Mouse (Mus musculus): ENCODE data around the gene Plcd4. TPM values are rescaled to one million over a fixed set of nuclear protein-coding genes. Genes with fewer than 3 reads are reported as not detected.
A peak's percentile ranks its signal among the peaks of the same experiment; 100 is the strongest.

Gene Plcd4
- polyA plus RNA-seq, 1 experiment: not detected

- no peak overlapping the region for H3K4me3 ChIP-seq (ENCODE audit: insufficient read depth, low read depth, low read length)
- no peaks in the 10 kb centered on the region for H3K4me1 ChIP-seq (ENCODE audit: control insufficient read depth, insufficient read depth, insufficient read length, low read length)
- H3K27ac ChIP-seq (replicated peaks; ENCODE audit: low read depth, low read length): no peak overlapping the region
Observed at GRCm38 (mm10) chr1:74569739-74570719, 27.3 kb downstream of the Plcd4 start.

GRCm38 (mm10) chr1:74582621-74583020 is 39.9 kb downstream of the Plcd4 start:
- H3K27ac ChIP-seq (replicated peaks; ENCODE audit: low read depth, low read length): no peak overlapping the region
- peaks cover 2% of the 10 kb centered on the region; the same call in 1 of the 2 replicates for H3K4me1 ChIP-seq (ENCODE audit: control insufficient read depth, insufficient read depth, insufficient read length, low read length)
- H3K4me3 ChIP-seq (ENCODE audit: insufficient read depth, low read depth, low read length): no peak overlapping the region

GRCm38 (mm10) chr1:74584616-74585398 is 42.1 kb downstream of the Plcd4 start:
- no peak overlapping the region for H3K27ac ChIP-seq (replicated peaks; ENCODE audit: low read depth, low read length)
- H3K4me1 ChIP-seq (ENCODE audit: control insufficient read depth, insufficient read depth, insufficient read length, low read length): peaks cover 4% of the 10 kb centered on the region; the same call in 1 of the 2 replicates
- no peak overlapping the region for H3K4me3 ChIP-seq (ENCODE audit: insufficient read depth, low read depth, low read length)

GRCm38 (mm10) chr1:74587233-74587772 is 44.6 kb downstream of the Plcd4 start:
- Histone ChIP-seq H3K4me3 (ENCODE audit: insufficient read depth, low read depth, low read length) (peak overlapping the region; percentile 70), H3K4me1 (ENCODE audit: control insufficient read depth, insufficient read depth, insufficient read length, low read length) (peaks cover 4% of the 10 kb centered on the region; the same call in 1 of the 2 replicates), H3K27ac (replicated peaks; ENCODE audit: low read depth, low read length) (peak overlapping the region; percentile 52)

GRCm38 (mm10) chr1:74587773-74588445 is 45.2 kb downstream of the Plcd4 start, which contains the start of the genes Zfp142 and Bcs1l:
Gene Zfp142 (minus strand): TSS chr1:74588246.
Gene Bcs1l (plus strand): TSS chr1:74588289.
- Histone ChIP-seq H3K27ac (replicated peaks; ENCODE audit: low read depth, low read length) (peak within 1 kb of the TSS; percentile 52), H3K4me3 (ENCODE audit: insufficient read depth, low read depth, low read length) (peak within 1 kb of the TSS; percentile 84), H3K4me1 (ENCODE audit: control insufficient read depth, insufficient read depth, insufficient read length, low read length) (peaks cover 4% of the 10 kb centered on the region; the same call in 1 of the 2 replicates)

- H3K27ac ChIP-seq (replicated peaks; ENCODE audit: low read depth, low read length): no peak overlapping the region
- no peak overlapping the region for H3K4me3 ChIP-seq (ENCODE audit: insufficient read depth, low read depth, low read length)
- no peaks in the 10 kb centered on the region for H3K4me1 ChIP-seq (ENCODE audit: control insufficient read depth, insufficient read depth, insufficient read length, low read length)
Observed at GRCm38 (mm10) chr1:74594434-74594833, 51.7 kb downstream of the Plcd4 start.

- H3K27ac ChIP-seq (replicated peaks; ENCODE audit: low read depth, low read length): peak overlapping the region; percentile 86
Observed at GRCm38 (mm10) chr1:74600501-74601266, 58.0 kb downstream of the Plcd4 start.

GRCm38 (mm10) chr1:74601267-74601962 is 58.7 kb downstream of the Plcd4 start, which contains the start of the genes Rnf25 and Stk36:
Gene Rnf25 (minus strand): TSS chr1:74601397.
Gene Stk36 (plus strand): TSS chr1:74601445.
- peak within 1 kb of the TSS; percentile 95 for H3K4me3 ChIP-seq (ENCODE audit: insufficient read depth, low read depth, low read length)
- peak within 1 kb of the TSS; percentile 86 for H3K27ac ChIP-seq (replicated peaks; ENCODE audit: low read depth, low read length)
- 0 out of 2 replicates have a peak, but pooled peaks cover 2% of the 10 kb centered on the region for H3K4me1 ChIP-seq (ENCODE audit: control insufficient read depth, insufficient read depth, insufficient read length, low read length)

More at GRCm38 (mm10) chr1:74600501-74601266, 58.0 kb downstream of the Plcd4 start:
- 0 out of 2 replicates have a peak, but pooled peaks cover 2% of the 10 kb centered on the region for H3K4me1 ChIP-seq (ENCODE audit: control insufficient read depth, insufficient read depth, insufficient read length, low read length)
- peak overlapping the region; percentile 95 for H3K4me3 ChIP-seq (ENCODE audit: insufficient read depth, low read depth, low read length)

Other genes with a start within 250 kb of the Plcd4 start
- 34.6 and 41.7 TPM in 2 replicates for gene Tmbim1, start 237.3 kb upstream of the Plcd4 start, polyA plus RNA-seq (2012; ENCODE audit: insufficient read depth, insufficient read length, missing spikeins)
- not detected in 2 replicates for gene Catip, start 180.8 kb upstream of the Plcd4 start, polyA plus RNA-seq (2012; ENCODE audit: insufficient read depth, insufficient read length, missing spikeins)
- 1.5 and 5.8 TPM in 2 replicates for gene Slc11a1, start 167.7 kb upstream of the Plcd4 start, polyA plus RNA-seq (2012; ENCODE audit: insufficient read depth, insufficient read length, missing spikeins)
- gene Ctdsp1, start 151.4 kb upstream of the Plcd4 start, polyA plus RNA-seq (2012; ENCODE audit: insufficient read depth, insufficient read length, missing spikeins): 66.8 and 98.0 TPM in 2 replicates
- 0.46 and 1.1 TPM in 2 replicates for gene Vil1, start 133.5 kb upstream of the Plcd4 start, polyA plus RNA-seq (2012; ENCODE audit: insufficient read depth, insufficient read length, missing spikeins)
- 9.7 and 9.8 TPM in 2 replicates for gene Cnot9, start 36.8 kb upstream of the Plcd4 start, polyA plus RNA-seq (2012; ENCODE audit: insufficient read depth, insufficient read length, missing spikeins)
- 3.4 and 3.6 TPM in 2 replicates for gene Usp37, start 1.4 kb downstream of the Plcd4 start, polyA plus RNA-seq (2012; ENCODE audit: insufficient read depth, insufficient read length, missing spikeins)
- 5.1 and 6.1 TPM in 2 replicates for gene Zfp142, start 45.4 kb downstream of the Plcd4 start, polyA plus RNA-seq (2012; ENCODE audit: insufficient read depth, insufficient read length, missing spikeins)
- 31.4 and 36.9 TPM in 2 replicates for gene Bcs1l, start 45.4 kb downstream of the Plcd4 start, polyA plus RNA-seq (2012; ENCODE audit: insufficient read depth, insufficient read length, missing spikeins)
- gene Rnf25, start 58.5 kb downstream of the Plcd4 start, polyA plus RNA-seq (2012; ENCODE audit: insufficient read depth, insufficient read length, missing spikeins): 15.5 and 21.6 TPM in 2 replicates
- 0.58 and 1.5 TPM in 2 replicates for gene Stk36, start 58.6 kb downstream of the Plcd4 start, polyA plus RNA-seq (2012; ENCODE audit: insufficient read depth, insufficient read length, missing spikeins)
- 6.2 and 9.6 TPM in 2 replicates for gene Ttll4, start 118.9 kb downstream of the Plcd4 start, polyA plus RNA-seq (2012; ENCODE audit: insufficient read depth, insufficient read length, missing spikeins)
- 40.2 and 90.5 TPM in 2 replicates for gene Cyp27a1, start 170.7 kb downstream of the Plcd4 start, polyA plus RNA-seq (2012; ENCODE audit: insufficient read depth, insufficient read length, missing spikeins)
- gene Prkag3, start 206.3 kb downstream of the Plcd4 start, polyA plus RNA-seq (2012; ENCODE audit: insufficient read depth, insufficient read length, missing spikeins): 0.59 and 1.3 TPM in 2 replicates
- not detected in 2 replicates for gene Wnt6, start 229.0 kb downstream of the Plcd4 start, polyA plus RNA-seq (2012; ENCODE audit: insufficient read depth, insufficient read length, missing spikeins)
- gene Wnt10a, start 248.6 kb downstream of the Plcd4 start, polyA plus RNA-seq (2012; ENCODE audit: insufficient read depth, insufficient read length, missing spikeins): not detected in 2 replicates